Mouse (Mus musculus): ENCODE results near the gene Zfyve1.

Zfyve1 gene

GRCm38 (mm10) chr12:83580283-83580682, 16.7 kb downstream of the Zfyve1 start:
- DNase-seq (ENCODE audit: inconsistent ontology term), result no peak

DNA sequence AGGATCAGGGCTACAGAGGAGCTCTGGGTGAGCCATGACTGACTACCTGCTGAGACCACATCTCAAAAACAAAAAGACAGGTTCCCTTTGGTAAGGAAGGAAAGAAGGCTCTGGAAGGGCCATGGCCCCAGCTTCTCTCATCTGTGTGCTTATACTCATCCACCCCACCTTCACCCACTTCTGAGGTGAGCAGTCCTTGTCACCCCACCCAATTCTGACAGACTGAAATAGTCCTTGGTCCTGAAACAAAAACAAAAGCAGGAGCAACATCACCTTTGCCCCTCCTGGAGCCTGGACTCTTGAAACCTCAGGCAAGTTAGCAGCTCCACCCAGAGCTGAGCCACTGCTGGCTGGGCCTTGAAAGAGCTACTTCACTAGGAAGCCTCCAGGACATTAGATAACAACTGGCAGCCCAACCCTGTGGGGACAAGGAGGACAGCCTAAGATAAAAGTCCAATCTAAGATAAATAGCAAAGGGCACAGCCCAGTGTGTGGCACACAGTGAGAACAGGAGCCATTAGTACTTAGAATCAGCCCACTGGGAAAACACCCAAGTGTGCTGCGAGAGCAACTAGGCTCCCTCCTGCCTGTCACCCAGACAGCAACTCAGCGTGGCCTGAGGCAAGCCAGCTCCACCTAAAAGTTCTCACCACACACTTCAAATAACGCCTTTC, 18.0 kb downstream of the Zfyve1 start:
- DNase-seq (ENCODE audit: inconsistent ontology term), result no peak

DNA sequence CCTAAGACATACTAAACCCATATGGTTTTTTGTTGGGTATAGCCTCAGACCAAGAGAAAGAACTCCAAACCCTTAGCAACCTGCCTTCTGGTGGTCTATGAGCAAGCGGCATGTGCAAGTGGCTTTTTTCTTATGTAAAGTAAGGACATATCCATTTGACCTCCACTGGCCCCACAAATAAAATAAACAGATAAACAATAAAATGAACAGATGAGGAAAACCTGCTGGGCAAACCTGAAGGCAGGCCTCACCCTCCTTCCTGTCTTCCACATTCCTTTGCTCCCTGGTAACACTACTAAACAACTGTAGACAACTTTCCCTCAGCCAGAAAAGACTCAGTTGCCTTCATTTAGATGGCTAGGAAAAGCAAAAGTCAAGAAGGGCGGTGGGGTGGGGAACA, 18.7 kb downstream of the Zfyve1 start:
- no peak for DNase-seq (ENCODE audit: inconsistent ontology term)

DNA sequence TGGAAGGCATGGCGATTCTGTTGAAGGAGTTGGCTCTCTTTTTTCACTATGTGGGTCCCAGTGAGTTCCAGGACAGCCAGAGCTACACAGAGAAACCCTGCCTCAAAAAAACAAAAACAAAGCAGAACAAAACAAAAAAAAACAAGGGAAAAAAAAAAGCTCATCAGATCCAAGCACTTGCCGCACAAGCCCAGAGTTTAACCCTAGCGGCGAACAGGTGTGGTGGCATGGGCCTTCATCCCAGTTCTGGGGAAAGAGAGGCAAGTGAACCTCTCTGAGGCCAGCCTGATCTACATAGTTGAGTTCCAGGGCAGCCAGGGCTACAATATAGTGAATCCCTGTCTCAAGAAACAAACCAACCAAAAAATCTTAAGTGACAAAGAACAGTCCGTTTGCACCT, 19.6 kb downstream of the Zfyve1 start:
- no peak for DNase-seq (ENCODE audit: inconsistent ontology term)

- no peak for DNase-seq (ENCODE audit: inconsistent ontology term)
These were observed 24.3 kb downstream of the Zfyve1 start for GRCm38 (mm10) chr12:83572717-83573116.

GRCm38 (mm10) chr12:83569866-83570265, 27.2 kb downstream of the Zfyve1 start:
- DNase-seq (ENCODE audit: inconsistent ontology term), result no peak

GRCm38 (mm10) chr12:83562589-83562988, 34.4 kb downstream of the Zfyve1 start:
- no peak for DNase-seq (ENCODE audit: inconsistent ontology term)

- DNase-seq (ENCODE audit: inconsistent ontology term), result no peak
These were observed 36.8 kb downstream of the Zfyve1 start for GRCm38 (mm10) chr12:83560189-83560588.

DNA sequence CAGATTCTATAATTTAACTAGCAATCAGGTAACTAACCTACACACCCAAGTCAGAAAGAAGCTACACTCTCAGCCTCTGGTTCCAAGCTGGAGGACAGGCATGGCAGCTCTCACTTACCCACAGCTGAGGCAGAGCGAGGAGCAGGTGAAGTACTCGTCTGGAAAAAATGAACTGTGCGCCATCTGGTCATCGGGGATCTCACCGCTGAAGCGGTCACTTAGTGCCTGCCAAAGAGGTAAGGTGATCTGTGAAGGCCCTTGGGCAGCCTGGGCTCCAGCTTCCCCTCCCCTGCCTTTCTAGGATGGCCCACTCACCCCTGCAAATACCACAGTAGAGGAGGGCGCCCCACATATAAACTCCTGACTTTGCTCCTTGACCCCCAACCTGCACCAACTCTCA, 38.5 kb downstream of the Zfyve1 start:
- no peak for DNase-seq (ENCODE audit: inconsistent ontology term)

DNA sequence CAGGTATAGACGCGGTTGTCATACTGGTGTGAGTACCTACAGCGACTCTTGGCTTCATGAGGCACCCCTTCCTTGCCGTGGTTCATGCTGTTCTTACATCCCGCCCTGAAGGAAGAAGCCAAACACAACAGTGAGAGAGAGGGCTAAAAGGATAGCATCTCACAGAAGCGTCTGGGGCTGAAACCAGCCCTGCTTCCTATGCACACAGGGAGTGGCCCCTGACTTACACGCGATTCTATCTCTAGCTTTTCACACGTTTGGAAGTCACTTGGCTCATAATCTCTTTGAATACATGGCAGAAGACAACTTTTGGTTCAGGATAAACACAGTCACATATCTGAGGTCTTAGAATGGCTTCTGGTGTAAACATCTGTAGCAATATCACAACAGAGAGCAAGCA, 41.4 kb downstream of the Zfyve1 start:
- DNase-seq (ENCODE audit: inconsistent ontology term), result no peak

GRCm38 (mm10) chr12:83553816-83554215, 43.2 kb downstream of the Zfyve1 start:
- no peak for DNase-seq (ENCODE audit: inconsistent ontology term)

DNA sequence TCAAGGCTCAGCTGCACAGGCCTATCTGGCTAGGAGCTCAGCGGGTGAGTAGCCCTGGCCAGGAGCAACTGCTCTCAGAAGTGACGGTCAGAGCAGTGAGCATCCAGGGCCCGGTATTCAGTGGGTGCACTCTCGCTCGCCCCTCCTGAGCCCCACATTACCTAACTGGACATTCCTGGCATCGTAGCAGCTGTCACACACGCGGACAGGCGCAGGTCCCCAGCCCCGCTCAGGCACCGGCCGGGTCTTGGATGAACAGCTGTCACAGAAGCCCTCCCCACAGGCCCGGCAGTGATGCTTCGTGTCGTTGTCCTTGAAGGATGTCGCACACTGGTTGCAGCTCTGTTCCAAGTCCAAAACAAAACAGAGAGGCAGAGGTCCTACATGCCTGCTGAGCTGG, 45.7 kb downstream of the Zfyve1 start:
- DNase-seq (ENCODE audit: inconsistent ontology term), result no peak

DNA sequence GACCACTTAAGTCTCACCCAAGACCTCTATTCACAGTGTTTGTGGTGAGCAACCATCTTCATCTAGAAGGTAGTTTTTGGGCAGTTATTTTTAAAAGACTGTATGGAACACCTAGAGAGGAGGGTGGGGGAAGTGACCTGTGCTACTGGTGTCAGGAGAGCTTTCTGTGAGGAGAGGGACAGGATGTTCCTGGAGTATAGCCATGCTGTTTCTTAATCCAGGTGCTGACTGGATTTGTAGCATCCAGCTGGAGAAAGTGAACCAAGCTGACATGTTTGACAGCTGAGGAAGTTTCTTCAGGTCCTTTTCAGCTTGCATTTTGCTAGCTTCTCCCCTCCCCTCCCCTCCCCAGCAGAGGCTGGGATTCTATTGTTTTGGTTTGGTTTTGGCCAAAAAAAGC, 52.2 kb downstream of the Zfyve1 start:
- no peak for DNase-seq (ENCODE audit: inconsistent ontology term)

GRCm38 (mm10) chr12:83543997-83544396, 53.0 kb downstream of the Zfyve1 start:
- DNase-seq (ENCODE audit: inconsistent ontology term), result no peak

GRCm38 (mm10) chr12:83536039-83536438, 61.0 kb downstream of the Zfyve1 start:
- no peak for DNase-seq (ENCODE audit: inconsistent ontology term)

- DNase-seq (ENCODE audit: inconsistent ontology term), result no peak
These were observed 61.6 kb downstream of the Zfyve1 start for GRCm38 (mm10) chr12:83535428-83535827.

DNA sequence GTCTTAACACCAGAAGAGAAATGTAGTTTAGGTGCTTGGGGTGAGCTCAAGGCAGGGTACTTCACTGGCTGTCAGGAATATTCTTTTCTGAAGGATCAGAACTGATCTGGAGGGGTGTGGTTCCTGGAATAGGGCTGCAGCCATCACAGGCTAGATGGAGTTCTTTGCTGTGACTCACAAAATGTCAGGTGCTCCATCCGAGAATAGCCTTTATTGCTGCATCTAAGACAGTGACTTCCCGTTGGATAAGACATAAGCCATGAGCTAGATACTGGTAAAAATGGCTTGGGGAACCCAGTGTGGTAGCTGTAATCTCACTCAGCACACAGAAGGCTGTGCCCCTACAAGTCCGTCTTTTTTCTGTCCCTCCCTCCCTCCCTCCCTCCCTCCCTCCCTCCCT, 62.8 kb downstream of the Zfyve1 start:
- DNase-seq (ENCODE audit: inconsistent ontology term), result no peak

- no peak for DNase-seq (ENCODE audit: inconsistent ontology term)
These were observed 64.1 kb downstream of the Zfyve1 start for GRCm38 (mm10) chr12:83532966-83533365.

DNA sequence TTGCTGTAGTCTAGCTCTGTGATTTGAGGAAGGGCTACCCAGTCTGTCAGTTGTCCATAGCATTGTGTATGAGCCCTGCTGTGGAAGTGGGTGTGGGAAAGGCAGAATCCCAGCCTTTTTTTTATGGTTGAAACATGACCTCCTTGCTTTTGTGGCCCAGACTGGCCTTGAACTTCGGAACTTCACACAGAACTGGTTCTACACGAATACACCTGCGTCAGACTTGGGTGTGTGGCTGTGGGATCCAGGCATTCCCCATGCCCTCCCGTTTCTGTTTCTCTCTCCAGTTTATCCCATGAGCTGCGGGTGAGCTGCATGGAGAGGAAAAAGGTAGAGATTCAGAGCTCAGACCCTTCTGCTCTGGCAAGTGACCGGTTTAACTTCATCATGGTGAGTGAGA, 65.0 kb downstream of the Zfyve1 start:
- DNase-seq (ENCODE audit: inconsistent ontology term), result no peak

- no peak for DNase-seq (ENCODE audit: inconsistent ontology term)
These were observed 68.4 kb downstream of the Zfyve1 start for GRCm38 (mm10) chr12:83528665-83529064.

DNA sequence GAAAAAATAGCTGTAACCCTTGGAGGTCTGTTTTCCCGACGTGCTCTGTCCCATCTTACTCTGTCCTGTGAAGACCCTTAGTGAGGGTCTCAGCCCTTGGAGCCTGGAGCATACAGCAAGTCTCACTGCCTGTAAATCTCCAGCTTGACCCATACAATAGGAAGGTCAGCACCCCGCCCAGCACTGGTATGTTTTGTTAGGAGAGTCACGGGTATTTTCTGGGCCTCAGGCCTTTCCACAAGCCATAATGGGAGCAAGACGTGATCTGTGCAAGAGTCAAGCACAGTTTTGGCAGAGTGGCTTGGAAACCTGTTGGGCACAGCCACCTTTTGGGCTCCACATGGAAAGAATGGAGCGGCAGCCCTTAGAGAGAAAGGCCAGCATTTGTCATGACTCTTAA, 69.2 kb downstream of the Zfyve1 start:
- no peak for DNase-seq (ENCODE audit: inconsistent ontology term)

- no peak for DNase-seq (ENCODE audit: inconsistent ontology term)
These were observed 71.0 kb downstream of the Zfyve1 start for GRCm38 (mm10) chr12:83525822-83526544.

GRCm38 (mm10) chr12:83524329-83524728, 72.7 kb downstream of the Zfyve1 start:
- DNase-seq (ENCODE audit: inconsistent ontology term), result no peak

- no peak for DNase-seq (ENCODE audit: inconsistent ontology term)
These were observed 73.1 kb downstream of the Zfyve1 start for GRCm38 (mm10) chr12:83523892-83524291.
